Mouse (Mus musculus) midbrain, embryonic 15.5 days (tissue): ENCODE data around the gene Nxph1. TPM values are rescaled to one million over a fixed set of nuclear protein-coding genes. Genes with fewer than 3 reads are reported as not detected.

Source experiments
- ATAC-seq: fragments of 200-750 bp; cut with Nextera tagmentation; replicated peaks from 2 replicates; pipeline ENCODE4 v1.8.0; 2017; ENCODE audit warnings: moderate TSS enrichment
- H3K27ac ChIP-seq: fragments of 300-500 bp; sonication (generic); 2 replicates; pipeline ENCODE4 v1.5.1; 2015; ENCODE audit warnings: mild to moderate bottlenecking, inconsistent platforms
- H3K27me3 ChIP-seq: fragments of 300-500 bp; sonication (generic); replicated peaks from 2 replicates; pipeline ENCODE4 v1.6.1; 2015; ENCODE audit warnings: inconsistent platforms
- H3K36me3 ChIP-seq: fragments of 300-500 bp; sonication (generic); replicated peaks from 2 replicates; pipeline ENCODE4 v1.6.1; 2015; ENCODE audit warnings: inconsistent platforms
- H3K4me1 ChIP-seq: fragments of 300-500 bp; sonication (generic); 2 replicates; pipeline ENCODE4 v1.6.1; 2015; ENCODE audit warnings: inconsistent platforms
- H3K4me2 ChIP-seq: fragments of 300-500 bp; sonication (generic); 2 replicates; pipeline ENCODE4 v1.6.1; 2015; ENCODE audit warnings: inconsistent platforms, mild to moderate bottlenecking, moderate library complexity
- H3K4me3 ChIP-seq: fragments of 300-500 bp; sonication (generic); 2 replicates; pipeline ENCODE4 v1.5.1; 2015; ENCODE audit warnings: mild to moderate bottlenecking, inconsistent platforms
- H3K9ac ChIP-seq: fragments of 300-500 bp; sonication (generic); 2 replicates; pipeline ENCODE4 v1.6.1; 2015; ENCODE audit warnings: mild to moderate bottlenecking, inconsistent platforms
- H3K9me3 ChIP-seq: fragments of 300-500 bp; sonication (generic); 2 replicates; pipeline ENCODE4 v1.6.1; 2016; ENCODE audit warnings: inconsistent platforms
- WGBS: fragments of 180-500 bp; shearing (Covaris S2); methylation state at CpG from one replicate; pipeline ENCODE4 v1.1.7; 2015; ENCODE audit warnings: mixed read lengths; 5-methylcytosine and 5-hydroxymethylcytosine counted together
- polyA plus RNA-seq: library from polyadenylated mRNA; unstranded; fragments of >200 nt; fragmentation: Nextera tagmentation; extraction: Ambion mirVana; gene quantifications from 2 replicates; pipeline ENCODE4 v1.2.1, GENCODE M21; 2015

Gene Nxph1
- polyA plus RNA-seq, 1 experiment from 2014 or later = 79.2 TPM

- peaks cover 39% of the 10 kb centered on the region for H3K4me1 ChIP-seq
- peak overlapping the region; percentile 84 for H3K9ac ChIP-seq
- WGBS = 1% methylated on average over 26 of the region's 26 CpGs
- peak overlapping the region; percentile 87 for H3K4me2 ChIP-seq
- no peaks in the 10 kb centered on the region for H3K9me3 ChIP-seq
- ATAC-seq = no peak; the same call in 1 of the 2 replicates
- H3K36me3 ChIP-seq = no peaks in the 10 kb centered on the region
- H3K27me3 ChIP-seq = peaks cover 47% of the 10 kb centered on the region
- peak overlapping the region; percentile 87 for H3K27ac ChIP-seq
- H3K4me3 ChIP-seq = peak overlapping the region; percentile 77
These were observed 2.5 kb downstream of the Nxph1 start for GRCm38 (mm10) chr6:8950611-8951325.

- H3K36me3 ChIP-seq = no peaks in the 10 kb centered on the region
- peak; percentile 57 for ATAC-seq
- peaks cover 44% of the 10 kb centered on the region for H3K4me1 ChIP-seq
- H3K27me3 ChIP-seq = peaks cover 47% of the 10 kb centered on the region
- WGBS = under 1% methylated on average over 24 of the region's 24 CpGs
- H3K9ac ChIP-seq = peak overlapping the region; percentile 84
- peak overlapping the region; percentile 87 for H3K27ac ChIP-seq
- H3K9me3 ChIP-seq = no peaks in the 10 kb centered on the region
- H3K4me2 ChIP-seq = peak overlapping the region; percentile 87
- H3K4me3 ChIP-seq = peak overlapping the region; percentile 77
These were observed 3.1 kb downstream of the Nxph1 start for GRCm38 (mm10) chr6:8951326-8951695.

GRCm38 (mm10) chr6:8951884-8952590 is 3.8 kb downstream of the Nxph1 start:
- Histone ChIP-seq H3K36me3 (no peaks in the 10 kb centered on the region), H3K9ac (peak overlapping the region; percentile 84; the same call in 1 of the 2 replicates), H3K4me1 (peaks cover 52% of the 10 kb centered on the region), H3K27ac (peak overlapping the region; percentile 87), H3K4me2 (peak overlapping the region; percentile 87), H3K9me3 (no peaks in the 10 kb centered on the region), H3K4me3 (peak overlapping the region; percentile 77), H3K27me3 (peaks cover 45% of the 10 kb centered on the region)
- ATAC-seq = no peak
- 10% methylated on average over 15 of the region's 15 CpGs for WGBS

GRCm38 (mm10) chr6:8955817-8956529 is 7.7 kb downstream of the Nxph1 start:
- ATAC-seq = no peak
- H3K27ac ChIP-seq = peak overlapping the region; percentile 65
- peaks cover 34% of the 10 kb centered on the region for H3K27me3 ChIP-seq
- H3K4me2 ChIP-seq = peak overlapping the region; percentile 60
- no peaks in the 10 kb centered on the region for H3K36me3 ChIP-seq
- H3K9ac ChIP-seq = peak overlapping the region; percentile 24; the same call in 1 of the 2 replicates
- H3K9me3 ChIP-seq = no peaks in the 10 kb centered on the region
- H3K4me1 ChIP-seq = peaks cover 44% of the 10 kb centered on the region
- H3K4me3 ChIP-seq = peak overlapping the region; percentile 38
- 2% methylated on average over 35 of the region's 35 CpGs for WGBS

GRCm38 (mm10) chr6:8956743-8957528 is 8.7 kb downstream of the Nxph1 start:
- 2% methylated on average over 25 of the region's 25 CpGs for WGBS
- peak; percentile 76 for ATAC-seq
- H3K4me1 ChIP-seq = peaks cover 38% of the 10 kb centered on the region

GRCm38 (mm10) chr6:8957529-8957887 is 9.3 kb downstream of the Nxph1 start:
- Histone ChIP-seq H3K27ac (peak overlapping the region; percentile 65), H3K9ac (peak overlapping the region; percentile 16), H3K27me3 (peaks cover 29% of the 10 kb centered on the region), H3K9me3 (no peaks in the 10 kb centered on the region), H3K36me3 (no peaks in the 10 kb centered on the region), H3K4me3 (peak overlapping the region; percentile 38), H3K4me1 (peaks cover 36% of the 10 kb centered on the region), H3K4me2 (peak overlapping the region; percentile 60)
- WGBS = 3% methylated on average over 15 of the region's 15 CpGs
- peak; percentile 25 for ATAC-seq

More at GRCm38 (mm10) chr6:8956743-8957528, 8.7 kb downstream of the Nxph1 start:
- no peaks in the 10 kb centered on the region for H3K36me3 ChIP-seq
- peak overlapping the region; percentile 38 for H3K4me3 ChIP-seq
- H3K9me3 ChIP-seq = no peaks in the 10 kb centered on the region
- peaks cover 29% of the 10 kb centered on the region for H3K27me3 ChIP-seq
- peak overlapping the region; percentile 16; the same call in 1 of the 2 replicates for H3K9ac ChIP-seq
- peak overlapping the region; percentile 60 for H3K4me2 ChIP-seq
- H3K27ac ChIP-seq = peak overlapping the region; percentile 65

- H3K4me1 ChIP-seq = peaks cover 36% of the 10 kb centered on the region
- peak overlapping the region; percentile 38 for H3K4me3 ChIP-seq
- H3K9me3 ChIP-seq = no peaks in the 10 kb centered on the region
- H3K36me3 ChIP-seq = no peaks in the 10 kb centered on the region
- peak overlapping the region; percentile 60 for H3K4me2 ChIP-seq
- peak overlapping the region; percentile 65; the same call in 1 of the 2 replicates for H3K27ac ChIP-seq
- peak overlapping the region; percentile 40 for H3K9ac ChIP-seq
- peaks cover 23% of the 10 kb centered on the region for H3K27me3 ChIP-seq
- 2% methylated on average over 28 of the region's 28 CpGs for WGBS
- peak; percentile 88 for ATAC-seq
These were observed 10.1 kb downstream of the Nxph1 start for GRCm38 (mm10) chr6:8958081-8958919.

- Histone ChIP-seq H3K27ac (no peak overlapping the region), H3K36me3 (no peaks in the 10 kb centered on the region), H3K27me3 (peaks cover 10% of the 10 kb centered on the region), H3K9me3 (no peaks in the 10 kb centered on the region), H3K9ac (no peak overlapping the region), H3K4me1 (peaks cover 36% of the 10 kb centered on the region), H3K4me3 (no peak overlapping the region), H3K4me2 (no peak overlapping the region)
- 76% methylated on average over 4 of the region's 4 CpGs for WGBS
- no peak for ATAC-seq
These were observed 11.6 kb downstream of the Nxph1 start for GRCm38 (mm10) chr6:8959810-8960209.

GRCm38 (mm10) chr6:8970576-8970975 is 22.3 kb downstream of the Nxph1 start:
- Histone ChIP-seq H3K36me3 (no peaks in the 10 kb centered on the region), H3K27me3 (no peaks in the 10 kb centered on the region), H3K9me3 (no peaks in the 10 kb centered on the region), H3K4me1 (no peaks in the 10 kb centered on the region), H3K9ac (no peak overlapping the region), H3K4me3 (no peak overlapping the region), H3K4me2 (no peak overlapping the region), H3K27ac (no peak overlapping the region)
- ATAC-seq = no peak
- WGBS = 74% methylated on average over 2 of the region's 2 CpGs

- no peak overlapping the region for H3K27ac ChIP-seq
- 39% methylated on average over 4 of the region's 4 CpGs for WGBS
- H3K4me1 ChIP-seq = peaks cover 2% of the 10 kb centered on the region; the same call in 1 of the 2 replicates
- peak; percentile 37; the same call in 1 of the 2 replicates for ATAC-seq
- no peak overlapping the region for H3K4me2 ChIP-seq
- H3K27me3 ChIP-seq = no peaks in the 10 kb centered on the region
- H3K4me3 ChIP-seq = no peak overlapping the region
- H3K9ac ChIP-seq = no peak overlapping the region
- no peaks in the 10 kb centered on the region for H3K9me3 ChIP-seq
- no peaks in the 10 kb centered on the region for H3K36me3 ChIP-seq
These were observed 31.1 kb downstream of the Nxph1 start for GRCm38 (mm10) chr6:8979237-8979871.
